Mouse (Mus musculus) brain, embryonic 14.5 days (tissue): ENCODE data around the gene Abca7. TPM values are rescaled to one million over a fixed set of nuclear protein-coding genes. Genes with fewer than 3 reads are reported as not detected.

Source experiments
- DNase-seq: peaks from one replicate; pipeline ENCODE4 v3.0.0-alpha.2; 2011; ENCODE audit warnings: low read depth
- CTCF ChIP-seq: fragments of 200-500 bp; IDR thresholded peaks from 2 replicates; pipeline ENCODE4 v1.5.1; 2012; ENCODE audit warnings: inconsistent platforms, mild to moderate bottlenecking, moderate library complexity, borderline replicate concordance; ENCODE audit not compliant: insufficient read depth, insufficient read length; ENCODE audit errors: extremely low read depth
- POLR2A ChIP-seq: fragments of 200-500 bp; IDR thresholded peaks from 2 replicates; pipeline ENCODE4 v1.6.1; 2012; ENCODE audit warnings: mild to moderate bottlenecking, inconsistent platforms, borderline replicate concordance; ENCODE audit not compliant: poor library complexity, insufficient read depth, insufficient read length, severe bottlenecking; ENCODE audit errors: extremely low read depth
- polyA plus RNA-seq: library from polyadenylated mRNA; depleted of rRNA; stranded (reverse); fragments of >200 nt; gene quantifications from 2 replicates; pipeline ENCODE4 v1.2.3, GENCODE M21; 2012

Abca7 gene
- polyA plus RNA-seq, 1 experiment, result 12.7 TPM

GRCm38 (mm10) chr10:79960671-79961294 lies 35.5 kb upstream of the Abca7 start:
- no peak for TF ChIP-seq CTCF
- TF ChIP-seq POLR2A, result no peak

GRCm38 (mm10) chr10:79964727-79965126 lies 31.6 kb upstream of the Abca7 start:
- DNase-seq, result no peak
- no peak for TF ChIP-seq POLR2A
- no peak for TF ChIP-seq CTCF

More at GRCm38 (mm10) chr10:79960671-79961294, 35.5 kb upstream of the Abca7 start:
- DNase-seq, result no peak

- DNase-seq, result no peak
- TF ChIP-seq CTCF (no peak), POLR2A (no peak)
Observed at GRCm38 (mm10) chr10:79965325-79965724, 31.0 kb upstream of the Abca7 start.

GRCm38 (mm10) chr10:79966886-79967400 lies 29.4 kb upstream of the Abca7 start:
- no peak for DNase-seq
- no peak for TF ChIP-seq CTCF
- no peak for TF ChIP-seq POLR2A

GRCm38 (mm10) chr10:79968181-79968580 lies 28.1 kb upstream of the Abca7 start:
- no peak for TF ChIP-seq POLR2A
- no peak for TF ChIP-seq CTCF
- DNase-seq, result no peak

- DNase-seq, result no peak
- TF ChIP-seq POLR2A (no peak), CTCF (no peak)
Observed at GRCm38 (mm10) chr10:79969124-79969568, 27.1 kb upstream of the Abca7 start.

GRCm38 (mm10) chr10:79970415-79971182 lies 25.7 kb upstream of the Abca7 start, which contains the start of gene Grin3b:
Gene Grin3b (plus strand): TSS chr10:79970715.
- TF ChIP-seq CTCF, result no peak
- TF ChIP-seq POLR2A, result no peak

GRCm38 (mm10) chr10:79971183-79971497 lies 25.2 kb upstream of the Abca7 start:
- no peak for DNase-seq
- TF ChIP-seq POLR2A, result no peak

More at GRCm38 (mm10) chr10:79970415-79971182, 25.7 kb upstream of the Abca7 start, which contains the start of gene Grin3b:
- no peak for DNase-seq

GRCm38 (mm10) chr10:79972831-79973230 lies 23.5 kb upstream of the Abca7 start:
- TF ChIP-seq CTCF (no peak), POLR2A (no peak)
- no peak for DNase-seq

GRCm38 (mm10) chr10:79974087-79974486 lies 22.2 kb upstream of the Abca7 start:
- no peak for DNase-seq
- no peak for TF ChIP-seq POLR2A
- no peak for TF ChIP-seq CTCF

GRCm38 (mm10) chr10:79974668-79975067 lies 21.6 kb upstream of the Abca7 start:
- TF ChIP-seq CTCF (no peak), POLR2A (no peak)
- no peak for DNase-seq

- TF ChIP-seq POLR2A (no peak), CTCF (no peak)
Observed at GRCm38 (mm10) chr10:79976071-79976721, 20.1 kb upstream of the Abca7 start.

More at GRCm38 (mm10) chr10:79976071-79976721, 20.1 kb upstream of the Abca7 start:
- DNase-seq, result no peak
